Mouse (Mus musculus) testis, adult 2 months (tissue): ENCODE data around the gene Ccdc171.

Experiments
- CTCF ChIP-seq: fragments of 200-500 bp; IDR thresholded peaks from 2 replicates; pipeline ENCODE4 v1.5.1; 2012; ENCODE audit warnings: low read depth, mild to moderate bottlenecking, inconsistent platforms, low read length, moderate library complexity; ENCODE audit not compliant: control insufficient read depth, insufficient read depth, insufficient replicate concordance
- POLR2A ChIP-seq: fragments of 200-500 bp; IDR thresholded peaks from 2 replicates; pipeline ENCODE4 v1.6.1; 2012; ENCODE audit warnings: low read depth, mild to moderate bottlenecking, inconsistent platforms, low read length, moderate library complexity; ENCODE audit not compliant: control insufficient read depth

DNA sequence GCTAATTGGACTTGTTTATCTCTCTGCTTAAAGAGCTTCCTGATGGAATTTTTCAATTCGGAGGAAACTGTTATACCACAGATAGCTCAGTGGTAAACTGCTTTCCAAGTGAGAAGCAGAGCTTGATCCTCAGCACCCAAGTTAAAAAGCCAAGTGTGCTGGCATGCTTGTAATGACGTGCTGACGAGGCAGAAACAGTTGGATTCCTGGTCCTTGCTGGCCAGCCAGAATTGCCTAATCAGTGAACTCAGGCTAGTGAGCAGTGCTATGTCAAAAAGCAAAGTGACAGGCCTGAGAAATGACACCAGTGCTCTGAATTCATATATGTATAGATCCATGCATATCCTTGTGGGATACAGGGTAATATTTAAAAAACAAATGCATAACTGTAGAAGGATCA, 174.8 kb downstream of the Ccdc171 start:
- TF ChIP-seq CTCF (no peak), POLR2A (no peak)
